In genomic region chr12:111746091-111746490, GRCm38 (mm10) we compare ENCODE assay signal across 8 mouse cellular contexts. TPM values are rescaled to one million over a fixed set of nuclear protein-coding genes. Genes with fewer than 3 reads are reported as not detected.
DNase-seq lines count a peak whose midpoint lies in the region; ATAC-seq and TF ChIP-seq lines count a peak whose summit lies in the region.

No protein-coding gene starts in this region.

- peak; percentile 90 for ATAC-seq in heart, embryonic 16.5 days (replicated peaks; ENCODE audit: extremely low read depth, insufficient read depth, low FRiP score)
- ATAC-seq in limb, embryonic 14.5 days (ENCODE audit: low FRiP score, low read depth) = peak; percentile 71
- ATAC-seq in monocyte, adult 5-6 weeks (replicated peaks; ENCODE audit: insufficient number of reproducible peaks, low FRiP score, low TSS enrichment, poor library complexity, severe bottlenecking) = peak; percentile 47; the same call in 1 of the 2 replicates

- DNase-seq in ovary, postnatal 14 days (ENCODE audit: low spot score) = peak; percentile 46
- no peak for DNase-seq in ovary, postnatal 10 days (ENCODE audit: low spot score)
- peak; percentile 84 for DNase-seq in brain, adult 2 months (ENCODE audit: low read depth, low spot score)
- DNase-seq in limb, embryonic 14.5 days (ENCODE audit: low spot score) = peak; percentile 81
- DNase-seq in urinary bladder, postnatal 36 days (ENCODE audit: low spot score in 2 of 2) = peak; percentile 46 to 75
- no peak for DNase-seq in frontal cortex, postnatal 10 days (ENCODE audit: low spot score in 2 of 2)

- H3K27me3 ChIP-seq in heart, embryonic 16.5 days (ENCODE audit: control insufficient read depth, insufficient read depth, low read length) = no peaks in the 10 kb centered on the region
- no peaks in the 10 kb centered on the region for H3K27me3 ChIP-seq in limb, embryonic 14.5 days (ENCODE audit: control insufficient read depth, insufficient read depth, low read length)

- peaks cover 37% of the 10 kb centered on the region for H3K4me1 ChIP-seq in heart, embryonic 16.5 days (ENCODE audit: control insufficient read depth, insufficient read depth, low read length)
- H3K4me1 ChIP-seq in limb, embryonic 14.5 days (ENCODE audit: control insufficient read depth, insufficient read depth, low read length) = peaks cover 10% of the 10 kb centered on the region

- no peaks in the 10 kb centered on the region for H3K9me3 ChIP-seq in heart, embryonic 16.5 days (replicated peaks; ENCODE audit: control insufficient read depth, low read length)
- no peaks in the 10 kb centered on the region for H3K9me3 ChIP-seq in limb, embryonic 14.5 days (ENCODE audit: control insufficient read depth, low read length)

- H3K27ac ChIP-seq in heart, embryonic 16.5 days (ENCODE audit: low read length) = peak overlapping the region; percentile 83
- H3K27ac ChIP-seq in limb, embryonic 14.5 days (replicated peaks; ENCODE audit: low read depth, low read length) = peak overlapping the region; percentile 63; the same call in 1 of the 2 replicates

- peak overlapping the region; percentile 19 for H3K4me2 ChIP-seq in heart, embryonic 16.5 days (ENCODE audit: low read depth, low read length)
- H3K4me2 ChIP-seq in limb, embryonic 14.5 days (replicated peaks; ENCODE audit: low read depth, low read length, severe bottlenecking) = 0 out of 2 replicates have a peak overlapping the region, but pooled peaks have one; percentile 15

- no peaks in the 10 kb centered on the region for H3K36me3 ChIP-seq in heart, embryonic 16.5 days (ENCODE audit: control insufficient read depth, insufficient read depth)
- no peaks in the 10 kb centered on the region for H3K36me3 ChIP-seq in limb, embryonic 14.5 days (ENCODE audit: control insufficient read depth, insufficient read depth, low read length)

- peak overlapping the region; percentile 18; the same call in 1 of the 2 replicates for H3K9ac ChIP-seq in heart, embryonic 16.5 days (ENCODE audit: low read length)
- no peak overlapping the region for H3K9ac ChIP-seq in limb, embryonic 14.5 days (ENCODE audit: low read depth, low read length, severe bottlenecking)

- no peak for TF ChIP-seq POLR2A in limb, embryonic 14.5 days (IDR thresholded peaks at IDR 0.05; ENCODE audit: borderline replicate concordance, extremely low read depth, insufficient read depth, insufficient read length)

- no peak overlapping the region for H3K4me3 ChIP-seq in heart, embryonic 16.5 days (ENCODE audit: low read length)
- H3K4me3 ChIP-seq in limb, embryonic 14.5 days (replicated peaks; ENCODE audit: low read length) = no peak overlapping the region

- WGBS in heart, embryonic 16.5 days = 25% methylated on average over 5 of the region's 5 CpGs
- 47% methylated on average over 5 of the region's 5 CpGs for WGBS in limb, embryonic 14.5 days

RNA-seq across cellular contexts. Expression of gene Klc1, which starts 12.6 kb away (rescaled TPM):
- 125 and 134 TPM in 2 replicates for polyA plus RNA-seq in heart, embryonic 16.5 days (2015; fragmentation: Nextera tagmentation; extraction: Ambion mirVana)
- polyA plus RNA-seq in limb, embryonic 14.5 days (2012; rRNA removed) = 121 and 137 TPM in 2 replicates
- polyA plus RNA-seq in limb, embryonic 14.5 days (2014; fragmentation: Nextera tagmentation; extraction: Ambion mirVana) = 104 and 110 TPM in 2 replicates
- total RNA-seq in monocyte, adult 5-6 weeks (2017) = 142 to 241 TPM (median 173 TPM) in 3 replicates

RNA-seq across cellular contexts. Expression of gene Apopt1, which starts 33.0 kb away (rescaled TPM):
- 40.2 and 43.9 TPM in 2 replicates for polyA plus RNA-seq in heart, embryonic 16.5 days (2015; fragmentation: Nextera tagmentation; extraction: Ambion mirVana)
- 32.7 and 39.7 TPM in 2 replicates for polyA plus RNA-seq in limb, embryonic 14.5 days (2012; rRNA removed)
- polyA plus RNA-seq in limb, embryonic 14.5 days (2014; fragmentation: Nextera tagmentation; extraction: Ambion mirVana) = 50.7 and 52.3 TPM in 2 replicates
- total RNA-seq in monocyte, adult 5-6 weeks (2017) = 27.2 to 45.4 TPM (median 29.7 TPM) in 3 replicates

RNA-seq across cellular contexts. Expression of gene Bag5, which starts 33.0 kb away (rescaled TPM):
- polyA plus RNA-seq in heart, embryonic 16.5 days (2015; fragmentation: Nextera tagmentation; extraction: Ambion mirVana) = 40.9 and 42.9 TPM in 2 replicates
- 26.5 and 37.2 TPM in 2 replicates for polyA plus RNA-seq in limb, embryonic 14.5 days (2012; rRNA removed)
- 61.2 and 63.7 TPM in 2 replicates for polyA plus RNA-seq in limb, embryonic 14.5 days (2014; fragmentation: Nextera tagmentation; extraction: Ambion mirVana)
- total RNA-seq in monocyte, adult 5-6 weeks (2017) = 37.2 to 42.3 TPM (median 41.6 TPM) in 3 replicates

Comparison
In these comparisons a context has a peak if more than half of its experiments do, and no peak if none do; other contexts are left out.
1. DNase-seq: peak in ovary, postnatal 14 days (single experiment), brain, adult 2 months (single experiment), limb, embryonic 14.5 days (single experiment) and urinary bladder, postnatal 36 days (2 of 2); none in ovary, postnatal 10 days (single experiment) and frontal cortex, postnatal 10 days (0 of 2).
2. Peak in every context shown above with its lines, with median percentiles within 50 percentile points of each other: ATAC-seq.